Mouse (Mus musculus) inflammation-experienced regulatory T-cells, adult 6 months (primary cell): ENCODE data around the gene Sox13. TPM values are rescaled to one million over a fixed set of nuclear protein-coding genes. Genes with fewer than 3 reads are reported as not detected.

ENCODE experiments used
- polyA plus RNA-seq, 3 experiments: library from polyadenylated mRNA; unstranded; fragments of 100-300 nt; shearing (Covaris generic); gene quantifications; one replicate each; pipeline ENCODE4 v1.2.1; 2017

The Sox13 gene
- polyA plus RNA-seq, 3 experiments from 2014 or later: not detected

Other genes starting within 250 kb of the Sox13 start
- not detected for gene Golt1a, start 114.6 kb downstream of the Sox13 start, polyA plus RNA-seq
- gene Kiss1, start 102.5 kb downstream of the Sox13 start, polyA plus RNA-seq: not detected
- gene Ren1, start 73.9 kb downstream of the Sox13 start, polyA plus RNA-seq: not detected
- not detected for gene Etnk2, start 60.8 kb downstream of the Sox13 start, polyA plus RNA-seq
- 100 to 1,000 TPM; 348 to 504 (median 400) TPM for gene Snrpe, start 185.9 kb upstream of the Sox13 start, polyA plus RNA-seq
- gene Zbed6, start 236.5 kb upstream of the Sox13 start, polyA plus RNA-seq: not detected
- 1 to 10 TPM; 2.8 to 3.6 (median 3.5) TPM for gene Gm38394, start 236.9 kb upstream of the Sox13 start, polyA plus RNA-seq